Comparison of ENCODE assay signal across 9 mouse cellular contexts in the genomic region with DNA sequence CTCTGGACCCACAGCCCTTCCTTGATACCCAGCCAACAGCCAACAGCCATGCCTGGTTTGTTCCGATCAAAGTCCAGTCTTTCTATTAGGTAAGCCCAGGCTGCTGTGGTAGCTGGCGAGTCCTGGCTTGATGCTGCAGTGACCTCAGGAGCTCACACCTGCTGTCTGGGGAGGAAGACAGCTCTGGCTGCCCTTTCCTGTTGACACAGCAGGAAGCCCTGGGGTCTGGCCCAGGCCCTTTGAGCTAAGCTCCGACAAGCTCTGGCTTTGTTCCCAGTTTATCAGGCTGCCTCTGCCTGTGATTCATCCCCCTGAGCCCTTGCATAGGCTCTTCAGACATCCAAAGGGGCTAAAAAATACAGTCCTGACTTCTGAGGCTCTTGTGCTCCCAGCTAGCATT. TPM values are rescaled to one million over a fixed set of nuclear protein-coding genes. Genes with fewer than 3 reads are reported as not detected.
DNase-seq lines count a peak whose midpoint lies in the region; TF ChIP-seq lines count a peak whose summit lies in the region.
"Had no signal": no experiment of that assay in that cellular context is flagged by ENCODE, and none has a peak within 500 bp of the region (broad histone marks: within the 10 kb centered on the region; RNA-seq: fewer than 3 reads in every experiment).

No protein-coding gene starts in this region.

- 18% methylated on average over 3 of the region's 3 CpGs for WGBS in kidney, adult 2 months

- H3K27me3 ChIP-seq in kidney, adult 2 months (replicated peaks; ENCODE audit: control insufficient read depth, insufficient read depth, low read length): no peaks in the 10 kb centered on the region

- peak overlapping the region; percentile 57 for H3K27ac ChIP-seq in kidney, adult 2 months (ENCODE audit: insufficient read depth, low read depth, low read length)

- DNase-seq in embryo, embryonic 10 days (ENCODE audit: low spot score): peak; percentile 43
- DNase-seq in embryo, embryonic 10.5 days (ENCODE audit: low spot score): no peak
- DNase-seq in adrenal gland, postnatal 14 days: peak; percentile 84
- DNase-seq in gastrocnemius, postnatal 25 days: peak; percentile 58
- peak; percentile 95 for DNase-seq in kidney, adult 2 months
- DNase-seq in lung, postnatal 10 days: peak; percentile 59
- no peak for DNase-seq in right cerebral cortex, adult 2 months (ENCODE audit: low spot score in 2 of 2)
- DNase-seq in spleen, postnatal 4 days (ENCODE audit: low spot score in 2 of 2): no peak

- no peak for TF ChIP-seq POLR2A in kidney, adult 2 months (IDR thresholded peaks at IDR 0.05; ENCODE audit: low read depth, low read length)

- H3K4me3 ChIP-seq in kidney, adult 2 months (ENCODE audit: insufficient read depth, low read depth, low read length): no peak overlapping the region
- H3K4me3 ChIP-seq: megakaryocyte, embryonic 14.5 days had no signal

- peaks cover 26% of the 10 kb centered on the region; the same call in 1 of the 2 replicates for H3K4me1 ChIP-seq in kidney, adult 2 months (ENCODE audit: control insufficient read depth, insufficient read depth, low read length)

- no peaks in the 10 kb centered on the region for H3K36me3 ChIP-seq in kidney, adult 2 months (ENCODE audit: control insufficient read depth, insufficient read depth, low read length)

- TF ChIP-seq CTCF in kidney, adult 2 months (conservative IDR thresholded peaks at IDR 0.05; ENCODE audit: insufficient read depth, insufficient read length, low read depth, low read length): no peak

RNA-seq across cellular contexts. Expression of gene Klhl36, which starts 23.5 kb away (rescaled TPM):
- 6.6 and 10.0 TPM in 2 replicates for total RNA-seq in adrenal gland, postnatal 14 days (2021)
- 1 to 10 TPM; 1.3 to 1.4 TPM for total RNA-seq in gastrocnemius, postnatal 25 days (2021)
- 37.7 and 52.4 TPM in 2 replicates for polyA plus RNA-seq in kidney, adult 2 months (2012; rRNA removed)

RNA-seq across cellular contexts. Expression of gene Usp10, which starts 24.5 kb away (rescaled TPM):
- total RNA-seq in adrenal gland, postnatal 14 days (2021): 103 and 109 TPM in 2 replicates
- total RNA-seq in gastrocnemius, postnatal 25 days (2021): 10 to 100 TPM; 42.2 to 50.1 TPM
- polyA plus RNA-seq in kidney, adult 2 months (2012; rRNA removed): 121 and 135 TPM in 2 replicates

RNA-seq across cellular contexts. Expression of gene Gm20388, which starts 25.0 kb away (rescaled TPM):
- total RNA-seq in adrenal gland, postnatal 14 days (2021): 4.6 and 17.6 TPM in 2 replicates
- 1 to 10 TPM in 1 of 2 experiments, not detected in 1; 6.7 TPM for total RNA-seq in gastrocnemius, postnatal 25 days (2021)
- 49.7 and 53.6 TPM in 2 replicates for polyA plus RNA-seq in kidney, adult 2 months (2012; rRNA removed)

RNA-seq across cellular contexts. Expression of gene Cotl1, which starts 45.3 kb away (rescaled TPM):
- total RNA-seq in adrenal gland, postnatal 14 days (2021): 56.9 and 79.0 TPM in 2 replicates
- 10 to 100 TPM in 1 of 2 experiments, 1 to 10 TPM in 1; 6.5 to 11.3 TPM for total RNA-seq in gastrocnemius, postnatal 25 days (2021)
- polyA plus RNA-seq in kidney, adult 2 months (2012; rRNA removed): 427 and 463 TPM in 2 replicates

Comparison
In these comparisons a context has a peak if more than half of its experiments do, and no peak if none do; other contexts are left out.
1. DNase-seq: peak in embryo, embryonic 10 days (single experiment), adrenal gland, postnatal 14 days (single experiment), gastrocnemius, postnatal 25 days (single experiment), kidney, adult 2 months (single experiment) and lung, postnatal 10 days (single experiment); none in embryo, embryonic 10.5 days (single experiment), right cerebral cortex, adult 2 months (0 of 2) and spleen, postnatal 4 days (0 of 2).